Mouse (Mus musculus) CH12.LX (cell line): ENCODE data around the gene BC049715. TPM values are rescaled to one million over a fixed set of nuclear protein-coding genes. Genes with fewer than 3 reads are reported as not detected.
"Not testable (repeated sequence)": the region's sequence is repeated elsewhere in the genome, so short reads cannot be mapped to it uniquely, and the experiment has no call there.

Experiments
- DNase-seq: peaks from one replicate; pipeline ENCODE4 v3.0.0-alpha.2; 2013; ENCODE audit errors: extremely low read depth
- H3K27ac ChIP-seq: 2 replicates; pipeline ENCODE4 v1.5.1; 2012; ENCODE audit warnings: low read depth, mild to moderate bottlenecking, control low read depth, moderate library complexity; ENCODE audit not compliant: insufficient read depth
- H3K27me3 ChIP-seq: replicated peaks from 2 replicates; pipeline ENCODE3; 2012; ENCODE audit warnings: inconsistent platforms
- H3K36me3 ChIP-seq, 2 experiments: replicated peaks in 1 of 2; 2 replicates each; pipeline versions ENCODE3 to v1.6.1; 2012; ENCODE audit warnings: inconsistent platforms in 1 of 2, low read length in 1 of 2, mild to moderate bottlenecking in 1 of 2, mixed read lengths in 1 of 2, moderate library complexity in 1 of 2; ENCODE audit not compliant: control insufficient read depth in 1 of 2, insufficient read depth in 1 of 2
- H3K4me1 ChIP-seq, 2 experiments: 2 replicates each; pipeline ENCODE4 v1.6.1; 2012; ENCODE audit warnings: inconsistent platforms in 1 of 2, moderate library complexity in 1 of 2; ENCODE audit not compliant: insufficient read depth in 2 of 2, control insufficient read depth in 1 of 2
- H3K4me2 ChIP-seq: 2 replicates; pipeline ENCODE4 v1.6.1; 2012; ENCODE audit warnings: low read depth, mild to moderate bottlenecking, control low read depth; ENCODE audit not compliant: poor library complexity, insufficient read depth, severe bottlenecking
- H3K4me3 ChIP-seq, 3 experiments: fragments of 150-350 bp in 1 of 3; sonication (generic) in 1 of 3; replicated peaks in 1 of 3; 2 replicates each; pipeline versions ENCODE3 to v1.5.1; 2011 to 2012; ENCODE audit warnings: low read depth in 2 of 3, low read length in 2 of 3, mild to moderate bottlenecking in 2 of 3, moderate library complexity in 2 of 3, control low read depth in 1 of 3, improper control_type of control experiment in 1 of 3, inconsistent platforms in 1 of 3, mixed read lengths in 1 of 3; ENCODE audit not compliant: poor library complexity in 1 of 3
- H3K79me2 ChIP-seq: replicated peaks from 2 replicates; pipeline ENCODE4 v1.6.1; 2012; ENCODE audit warnings: mild to moderate bottlenecking, moderate library complexity; ENCODE audit not compliant: control insufficient read depth, poor library complexity, insufficient read depth, severe bottlenecking; ENCODE audit errors: extremely low read depth
- H3K9ac ChIP-seq: 2 replicates; pipeline ENCODE4 v1.6.1; 2012; ENCODE audit warnings: low read depth, mild to moderate bottlenecking, control low read depth, moderate library complexity; ENCODE audit not compliant: insufficient read depth
- H3K9me3 ChIP-seq: replicated peaks from 2 replicates; pipeline ENCODE3; 2012; ENCODE audit warnings: low read length, inconsistent platforms, mixed read lengths
- CHD1 ChIP-seq: IDR thresholded peaks from 2 replicates; pipeline ENCODE4 v1.6.1; 2012; ENCODE audit warnings: low read depth, low read length, improper control_type of control experiment, inconsistent platforms
- CHD2 ChIP-seq: IDR thresholded peaks from 2 replicates; pipeline ENCODE4 v1.6.1; 2011; ENCODE audit warnings: low read length, improper control_type of control experiment
- CTCF ChIP-seq, 2 experiments: IDR thresholded peaks in 1 of 2; conservative IDR thresholded peaks in 1 of 2; 2 replicates each; pipeline ENCODE4 v1.5.1; 2011 to 2012; ENCODE audit warnings: low read depth in 2 of 2, low read length in 2 of 2, improper control_type of control experiment in 1 of 2, inconsistent platforms in 1 of 2, mild to moderate bottlenecking in 1 of 2, moderate library complexity in 1 of 2
- E2F4 ChIP-seq: IDR thresholded peaks from 2 replicates; pipeline ENCODE4 v1.6.1; 2011; ENCODE audit warnings: low read depth, low read length, improper control_type of control experiment; ENCODE audit not compliant: insufficient replicate concordance
- ELF1 ChIP-seq: IDR thresholded peaks from 2 replicates; pipeline ENCODE4 v1.6.1; 2014; ENCODE audit warnings: low read depth, mild to moderate bottlenecking, inconsistent platforms, low read length, improper control_type of control experiment
- JUND ChIP-seq: conservative IDR thresholded peaks from 2 replicates; pipeline ENCODE4 v1.6.1; 2011; ENCODE audit warnings: low read depth, low read length, improper control_type of control experiment
- MAX ChIP-seq: IDR thresholded peaks from 2 replicates; pipeline ENCODE4 v1.6.1; 2011; ENCODE audit warnings: low read length, improper control_type of control experiment
- MAZ ChIP-seq: IDR thresholded peaks from 2 replicates; pipeline ENCODE4 v1.6.1; 2012; ENCODE audit warnings: low read depth, mild to moderate bottlenecking, inconsistent platforms, low read length, improper control_type of control experiment, moderate library complexity
- MXI1 ChIP-seq: IDR thresholded peaks from 2 replicates; pipeline ENCODE4 v1.6.1; 2011; ENCODE audit warnings: mild to moderate bottlenecking, low read depth, low read length, improper control_type of control experiment
- MYC ChIP-seq: IDR thresholded peaks from 2 replicates; pipeline ENCODE4 v1.6.1; 2011; ENCODE audit warnings: low read depth, mild to moderate bottlenecking, improper control_type of control experiment, low read length
- NELFE ChIP-seq: IDR thresholded peaks from 2 replicates; pipeline ENCODE4 v1.6.1; 2011; ENCODE audit warnings: low read depth, low read length, improper control_type of control experiment
- POLR2AphosphoS2 ChIP-seq: IDR thresholded peaks from 2 replicates; pipeline ENCODE4 v1.6.1; 2011; ENCODE audit warnings: low read depth, low read length, improper control_type of control experiment
- RCOR1 ChIP-seq: conservative IDR thresholded peaks from 2 replicates; pipeline ENCODE4 v1.6.1; 2012; ENCODE audit warnings: low read depth, mild to moderate bottlenecking, inconsistent platforms, low read length, improper control_type of control experiment
- SIN3A ChIP-seq: IDR thresholded peaks from 2 replicates; pipeline ENCODE4 v1.6.1; 2012; ENCODE audit warnings: low read length, improper control_type of control experiment, inconsistent platforms
- SMC3 ChIP-seq: IDR thresholded peaks from 2 replicates; pipeline ENCODE4 v1.6.1; 2011; ENCODE audit warnings: low read depth, low read length, improper control_type of control experiment
- USF2 ChIP-seq: conservative IDR thresholded peaks from 2 replicates; pipeline ENCODE4 v1.6.1; 2011; ENCODE audit warnings: low read depth, low read length, improper control_type of control experiment
- ZC3H11A ChIP-seq: IDR thresholded peaks from 2 replicates; pipeline ENCODE4 v1.6.1; 2012; ENCODE audit warnings: low read depth, mild to moderate bottlenecking, inconsistent platforms, low read length, improper control_type of control experiment
- ZMIZ1 ChIP-seq: IDR thresholded peaks from 2 replicates; pipeline ENCODE4 v1.6.1; 2012; ENCODE audit warnings: low read depth, mild to moderate bottlenecking, inconsistent platforms, low read length, improper control_type of control experiment
- dilution Hi-C: fragments of 300-500 bp; cut with MboI; formaldehyde crosslinking; loops from 2 replicates; pipeline ENCODE4 v1.14.3; 2020; ENCODE audit warnings: low sequenced_read_pairs; ENCODE audit not compliant: extremely low pct_unique_long_range_greater_than_20kb, extremely low pct_ligation_motif_present
- in situ Hi-C: fragments of 300-500 bp; cut with MboI; formaldehyde crosslinking; loops from 3 replicates; pipeline ENCODE4 v1.14.3; 2019; ENCODE audit warnings: low sequenced_read_pairs, low pct_ligation_motif_present, low pct_unique_long_range_greater_than_20kb, mixed read lengths
- polyA plus RNA-seq: library from polyadenylated mRNA; unstranded; fragments of >175 nt; gene quantifications from 2 replicates; pipeline ENCODE4 v1.2.1, GENCODE M21; 2012; ENCODE audit warnings: low read depth; ENCODE audit not compliant: insufficient read length
- total RNA-seq, 2 experiments: library from RNA; depleted of rRNA; stranded (reverse); fragments of 300-350 nt in 1 of 2; fragments of >200 nt in 1 of 2; gene quantifications; 2 replicates each; pipeline ENCODE4 v1.2.3; 2012 to 2014

The BC049715 gene
- total and polyA plus RNA-seq, 3 experiments = 8.8 to 13.5 (median 9.9) TPM

DNA sequence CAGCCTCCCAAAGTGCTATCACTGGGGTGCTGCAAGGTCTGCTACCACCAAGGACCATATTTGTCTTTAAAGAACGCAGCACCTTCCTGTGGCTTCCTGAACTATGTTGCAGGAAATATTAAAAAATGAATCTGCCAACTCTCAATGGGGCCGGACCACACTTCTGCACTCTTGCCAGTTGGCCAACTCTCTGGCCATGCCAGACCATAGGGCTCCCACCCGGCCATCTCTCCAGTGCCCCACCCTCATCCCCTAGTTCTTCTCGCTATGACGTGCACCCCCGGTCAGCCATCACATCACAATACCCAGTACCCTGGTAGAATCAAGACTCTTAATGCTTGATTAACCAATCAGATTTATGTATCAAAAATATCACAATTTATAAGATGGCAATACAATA is 56.5 kb downstream of the BC049715 start:
- no peak for TF ChIP-seq RCOR1
- TF ChIP-seq CHD2 = no peak
- no peak for TF ChIP-seq CTCF (conservative IDR thresholded peaks at IDR 0.05 in 1 of 2, IDR thresholded peaks at IDR 0.05 in 1 of 2; ENCODE audit: low read depth in 2 of 2, low read length in 2 of 2)
- no peak for TF ChIP-seq USF2
- TF ChIP-seq E2F4 = no peak
- TF ChIP-seq MAZ = no peak
- TF ChIP-seq JUND = no peak
- no peak for TF ChIP-seq MXI1
- no peak for TF ChIP-seq ZC3H11A
- no peak for TF ChIP-seq MYC
- no peak for TF ChIP-seq MAX
- TF ChIP-seq NELFE = no peak
- no peak for TF ChIP-seq SIN3A
- no peak for TF ChIP-seq CHD1
- TF ChIP-seq ZMIZ1 = no peak
- TF ChIP-seq POLR2AphosphoS2 = no peak
- no peak for TF ChIP-seq ELF1
- no peak for TF ChIP-seq SMC3
- in situ Hi-C loops (no loop called here), dilution Hi-C loops (no loop called here)
- H3K27me3 ChIP-seq = no peaks in the 10 kb centered on the region
- peaks cover 0 to 26% of the 10 kb centered on the region in 2 experiments for H3K36me3 ChIP-seq
- no peak overlapping the region for H3K27ac ChIP-seq
- DNase-seq = no peak
- no peak overlapping the region for H3K4me3 ChIP-seq
- H3K9me3 ChIP-seq = no peaks in the 10 kb centered on the region
- H3K4me2 ChIP-seq = no peak overlapping the region
- H3K9ac ChIP-seq = no peak overlapping the region
- no peaks in the 10 kb centered on the region for H3K79me2 ChIP-seq
- H3K4me1 ChIP-seq = no peaks in the 10 kb centered on the region

DNA sequence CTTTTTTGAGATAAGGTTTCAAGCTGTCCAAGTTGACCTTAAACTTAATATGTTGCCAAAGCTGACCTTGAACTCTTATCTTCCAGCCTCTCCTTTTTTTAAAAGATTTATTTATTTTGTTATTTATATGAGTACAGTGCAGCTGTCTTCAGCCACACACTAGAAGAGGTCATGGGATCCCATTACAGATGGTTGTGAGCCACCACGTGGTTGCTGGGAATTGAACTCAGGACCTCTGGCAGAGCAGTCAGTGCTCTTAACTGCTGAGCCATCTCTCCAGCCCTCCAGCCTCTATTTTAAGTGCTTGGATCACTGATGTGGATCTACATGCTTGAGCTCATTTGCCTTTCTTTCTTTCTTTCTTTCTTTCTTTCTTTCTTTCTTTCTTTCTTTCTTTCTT is 57.3 kb downstream of the BC049715 start:
- H3K9ac ChIP-seq, in situ Hi-C loops, H3K4me1 ChIP-seq, DNase-seq, H3K79me2 ChIP-seq, H3K9me3 ChIP-seq, H3K4me3 ChIP-seq, H3K27me3 ChIP-seq, dilution Hi-C loops, H3K27ac ChIP-seq, H3K4me2 ChIP-seq: not testable (repeated sequence)
- H3K36me3 ChIP-seq = peaks cover 0 to 21% of the 10 kb centered on the region in 2 experiments
